Mouse (Mus musculus) myocyte (in vitro differentiated cells): ENCODE measurements around the gene Rassf6.

Source experiments
- POLR2A ChIP-seq: IDR thresholded peaks from one replicate; pipeline ENCODE4 v1.6.1; 2011; ENCODE audit warnings: low read depth, mild to moderate bottlenecking, control low read depth, moderate library complexity; ENCODE audit not compliant: insufficient read length
- SRF ChIP-seq: IDR thresholded peaks from one replicate; pipeline ENCODE4 v1.6.1; 2011; ENCODE audit warnings: low read depth; ENCODE audit not compliant: control insufficient read depth, insufficient read length
- TCF12 ChIP-seq: IDR thresholded peaks from one replicate; pipeline ENCODE4 v1.6.1; 2011; ENCODE audit warnings: mild to moderate bottlenecking, control low read depth; ENCODE audit not compliant: poor library complexity, insufficient read depth, severe bottlenecking

DNA sequence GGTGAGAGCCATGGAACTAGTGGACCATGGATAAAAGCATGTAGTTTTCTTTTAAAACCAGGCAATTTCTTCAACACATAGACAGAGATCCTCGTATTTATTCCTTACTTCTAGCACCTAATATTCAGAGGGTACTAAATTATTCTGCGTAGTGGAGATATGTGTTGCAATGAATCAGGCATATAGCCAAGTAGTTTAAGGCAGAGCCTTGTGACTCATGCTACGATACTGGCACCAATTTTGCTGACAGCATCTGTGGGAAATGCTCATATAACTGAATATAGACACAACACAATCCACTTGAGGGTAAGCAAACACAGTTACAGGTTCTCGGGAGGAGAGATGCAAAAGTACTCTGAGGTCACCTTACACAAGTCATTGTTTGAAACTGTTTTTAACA is 41.4 kb upstream of the Rassf6 start:
- TF ChIP-seq SRF (no peak), POLR2A (no peak), TCF12 (no peak)
